Mouse (Mus musculus): ENCODE measurements around the gene 1700001J03Rik. TPM values are rescaled to one million over a fixed set of nuclear protein-coding genes. Genes with fewer than 3 reads are reported as not detected.

The 1700001J03Rik gene
- polyA plus RNA-seq, 1 experiment from 2014 or later: not detected

- Histone ChIP-seq H3K4me1 (replicated peaks; ENCODE audit: control insufficient read depth, insufficient read depth, low read length) (peaks cover 6% of the 10 kb centered on the region; the same call in 1 of the 2 replicates), H3K27me3 (replicated peaks; ENCODE audit: control insufficient read depth, insufficient read depth, low read length) (no peaks in the 10 kb centered on the region), H3K4me3 (ENCODE audit: low read depth, low read length) (no peak overlapping the region), H3K27ac (ENCODE audit: low read depth) (no peak overlapping the region), H3K9me3 (ENCODE audit: control insufficient read depth, low read length) (no peaks in the 10 kb centered on the region), H3K4me2 (ENCODE audit: low read length) (no peak overlapping the region), H3K36me3 (ENCODE audit: control insufficient read depth, insufficient read depth, low read length) (peaks cover 10% of the 10 kb centered on the region; the same call in 1 of the 2 replicates), H3K9ac (ENCODE audit: low read length) (no peak overlapping the region)
- 93% methylated on average over 5 of the region's 5 CpGs for WGBS
- peak; percentile 48 for DNase-seq (ENCODE audit: low spot score)
- no peak for ATAC-seq (replicated peaks; ENCODE audit: low FRiP score, low TSS enrichment, low read depth)
These were observed 38.7 kb upstream of the 1700001J03Rik start for GRCm38 (mm10) chr5:146223786-146224185.

- Histone ChIP-seq H3K4me1 (replicated peaks; ENCODE audit: control insufficient read depth, insufficient read depth, low read length) (peaks cover 6% of the 10 kb centered on the region; the same call in 1 of the 2 replicates), H3K36me3 (ENCODE audit: control insufficient read depth, insufficient read depth, low read length) (peaks cover 29% of the 10 kb centered on the region), H3K27me3 (replicated peaks; ENCODE audit: control insufficient read depth, insufficient read depth, low read length) (no peaks in the 10 kb centered on the region), H3K9me3 (ENCODE audit: control insufficient read depth, low read length) (no peaks in the 10 kb centered on the region), H3K9ac (ENCODE audit: low read length) (peak overlapping the region; percentile 82), H3K27ac (ENCODE audit: low read depth) (peak overlapping the region; percentile 96), H3K4me2 (ENCODE audit: low read length) (peak overlapping the region; percentile 66), H3K4me3 (ENCODE audit: low read depth, low read length) (peak overlapping the region; percentile 54)
- WGBS: 32% methylated on average over 6 of the region's 6 CpGs
- no peak for ATAC-seq (replicated peaks; ENCODE audit: low FRiP score, low TSS enrichment, low read depth)
- peak; percentile 51 for DNase-seq (ENCODE audit: low spot score)
These were observed 36.6 kb upstream of the 1700001J03Rik start for GRCm38 (mm10) chr5:146221722-146222121.

- Histone ChIP-seq H3K27ac (ENCODE audit: low read depth) (peak within 1 kb of the TSS; percentile 96), H3K4me3 (ENCODE audit: low read depth, low read length) (peak within 1 kb of the TSS; percentile 54), H3K4me1 (replicated peaks; ENCODE audit: control insufficient read depth, insufficient read depth, low read length) (peaks cover 6% of the 10 kb centered on the region; the same call in 1 of the 2 replicates), H3K9me3 (ENCODE audit: control insufficient read depth, low read length) (no peaks in the 10 kb centered on the region), H3K27me3 (replicated peaks; ENCODE audit: control insufficient read depth, insufficient read depth, low read length) (no peaks in the 10 kb centered on the region), H3K9ac (ENCODE audit: low read length) (peak within 1 kb of the TSS; percentile 82), H3K4me2 (ENCODE audit: low read length) (peak within 1 kb of the TSS; percentile 78), H3K36me3 (ENCODE audit: control insufficient read depth, insufficient read depth, low read length) (peaks cover 32% of the 10 kb centered on the region)
- under 1% methylated on average over 67 of the region's 67 CpGs for WGBS
- ATAC-seq (replicated peaks; ENCODE audit: low FRiP score, low TSS enrichment, low read depth) (peak; percentile 100), DNase-seq (ENCODE audit: low spot score) (peak; percentile 94)
These were observed 36.0 kb upstream of the 1700001J03Rik start, which contains the start of gene Rnf6 for GRCm38 (mm10) chr5:146220879-146221714. TSS of gene Rnf6 (minus strand) at chr5:146221555.

- Histone ChIP-seq H3K4me2 (ENCODE audit: low read length) (peak overlapping the region; percentile 78), H3K9me3 (ENCODE audit: control insufficient read depth, low read length) (no peaks in the 10 kb centered on the region), H3K27me3 (replicated peaks; ENCODE audit: control insufficient read depth, insufficient read depth, low read length) (no peaks in the 10 kb centered on the region), H3K4me3 (ENCODE audit: low read depth, low read length) (peak overlapping the region; percentile 54), H3K27ac (ENCODE audit: low read depth) (peak overlapping the region; percentile 62), H3K9ac (ENCODE audit: low read length) (peak overlapping the region; percentile 82), H3K4me1 (replicated peaks; ENCODE audit: control insufficient read depth, insufficient read depth, low read length) (peaks cover 6% of the 10 kb centered on the region; the same call in 1 of the 2 replicates), H3K36me3 (ENCODE audit: control insufficient read depth, insufficient read depth, low read length) (peaks cover 38% of the 10 kb centered on the region)
- 8% methylated on average over 13 of the region's 13 CpGs for WGBS
- DNase-seq (ENCODE audit: low spot score) (no peak), ATAC-seq (replicated peaks; ENCODE audit: low FRiP score, low TSS enrichment, low read depth) (peak; percentile 45)
These were observed 35.4 kb upstream of the 1700001J03Rik start for GRCm38 (mm10) chr5:146220501-146220878.

GRCm38 (mm10) chr5:146205537-146205936, 20.4 kb upstream of the 1700001J03Rik start:
- H3K27me3 ChIP-seq (replicated peaks; ENCODE audit: control insufficient read depth, insufficient read depth, low read length): no peaks in the 10 kb centered on the region
- no peak for ATAC-seq (replicated peaks; ENCODE audit: low FRiP score, low TSS enrichment, low read depth)
- 91% methylated on average over 5 of the region's 5 CpGs for WGBS
- H3K36me3 ChIP-seq (ENCODE audit: control insufficient read depth, insufficient read depth, low read length): peaks cover 72% of the 10 kb centered on the region
- no peak overlapping the region for H3K4me3 ChIP-seq (ENCODE audit: low read depth, low read length)
- H3K27ac ChIP-seq (ENCODE audit: low read depth): no peak overlapping the region
- DNase-seq (ENCODE audit: low spot score): no peak
- 0 out of 2 replicates have a peak, but pooled peaks cover 3% of the 10 kb centered on the region for H3K9me3 ChIP-seq (ENCODE audit: control insufficient read depth, low read length)
- H3K4me2 ChIP-seq (ENCODE audit: low read length): no peak overlapping the region
- no peak overlapping the region for H3K9ac ChIP-seq (ENCODE audit: low read length)
- H3K4me1 ChIP-seq (replicated peaks; ENCODE audit: control insufficient read depth, insufficient read depth, low read length): no peaks in the 10 kb centered on the region

GRCm38 (mm10) chr5:146203921-146204320, 18.8 kb upstream of the 1700001J03Rik start:
- H3K4me1 ChIP-seq (replicated peaks; ENCODE audit: control insufficient read depth, insufficient read depth, low read length): no peaks in the 10 kb centered on the region
- H3K36me3 ChIP-seq (ENCODE audit: control insufficient read depth, insufficient read depth, low read length): peaks cover 58% of the 10 kb centered on the region
- no peaks in the 10 kb centered on the region for H3K27me3 ChIP-seq (replicated peaks; ENCODE audit: control insufficient read depth, insufficient read depth, low read length)
- H3K9ac ChIP-seq (ENCODE audit: low read length): no peak overlapping the region
- no peak overlapping the region for H3K4me2 ChIP-seq (ENCODE audit: low read length)
- no peak for ATAC-seq (replicated peaks; ENCODE audit: low FRiP score, low TSS enrichment, low read depth)
- WGBS: 82% methylated on average over 2 of the region's 2 CpGs
- DNase-seq (ENCODE audit: low spot score): no peak
- no peak overlapping the region for H3K4me3 ChIP-seq (ENCODE audit: low read depth, low read length)
- H3K27ac ChIP-seq (ENCODE audit: low read depth): no peak overlapping the region
- 0 out of 2 replicates have a peak, but pooled peaks cover 3% of the 10 kb centered on the region for H3K9me3 ChIP-seq (ENCODE audit: control insufficient read depth, low read length)

- ATAC-seq (replicated peaks; ENCODE audit: low FRiP score, low TSS enrichment, low read depth): no peak
These were observed 15.5 kb upstream of the 1700001J03Rik start for GRCm38 (mm10) chr5:146200580-146200979.

GRCm38 (mm10) chr5:146199540-146199939, 14.4 kb upstream of the 1700001J03Rik start:
- DNase-seq (ENCODE audit: low spot score) (no peak), ATAC-seq (replicated peaks; ENCODE audit: low FRiP score, low TSS enrichment, low read depth) (no peak)
- Histone ChIP-seq H3K4me2 (ENCODE audit: low read length) (no peak overlapping the region), H3K9ac (ENCODE audit: low read length) (no peak overlapping the region), H3K27me3 (replicated peaks; ENCODE audit: control insufficient read depth, insufficient read depth, low read length) (no peaks in the 10 kb centered on the region), H3K4me1 (replicated peaks; ENCODE audit: control insufficient read depth, insufficient read depth, low read length) (no peaks in the 10 kb centered on the region), H3K36me3 (ENCODE audit: control insufficient read depth, insufficient read depth, low read length) (peaks cover 15% of the 10 kb centered on the region), H3K4me3 (ENCODE audit: low read depth, low read length) (no peak overlapping the region), H3K27ac (ENCODE audit: low read depth) (no peak overlapping the region), H3K9me3 (ENCODE audit: control insufficient read depth, low read length) (0 out of 2 replicates have a peak, but pooled peaks cover 3% of the 10 kb centered on the region)
- 86% methylated on average over 2 of the region's 2 CpGs for WGBS

More at GRCm38 (mm10) chr5:146200580-146200979, 15.5 kb upstream of the 1700001J03Rik start:
- peaks cover 25% of the 10 kb centered on the region for H3K36me3 ChIP-seq (ENCODE audit: control insufficient read depth, insufficient read depth, low read length)
- no peak overlapping the region for H3K4me3 ChIP-seq (ENCODE audit: low read depth, low read length)
- 98% methylated on average over 6 of the region's 6 CpGs for WGBS
- H3K4me1 ChIP-seq (replicated peaks; ENCODE audit: control insufficient read depth, insufficient read depth, low read length): no peaks in the 10 kb centered on the region
- no peak overlapping the region for H3K27ac ChIP-seq (ENCODE audit: low read depth)
- H3K4me2 ChIP-seq (ENCODE audit: low read length): no peak overlapping the region
- no peak overlapping the region for H3K9ac ChIP-seq (ENCODE audit: low read length)
- H3K27me3 ChIP-seq (replicated peaks; ENCODE audit: control insufficient read depth, insufficient read depth, low read length): no peaks in the 10 kb centered on the region
- H3K9me3 ChIP-seq (ENCODE audit: control insufficient read depth, low read length): 0 out of 2 replicates have a peak, but pooled peaks cover 3% of the 10 kb centered on the region
- no peak for DNase-seq (ENCODE audit: low spot score)

Measured in intestine, embryonic 14.5 days (tissue).